Mouse (Mus musculus): ENCODE results near the gene Ffar1. TPM values are rescaled to one million over a fixed set of nuclear protein-coding genes. Genes with fewer than 3 reads are reported as not detected.

The Ffar1 gene
- total and polyA plus RNA-seq, 3 experiments, result 0.11 TPM; not detected in 2

DNA sequence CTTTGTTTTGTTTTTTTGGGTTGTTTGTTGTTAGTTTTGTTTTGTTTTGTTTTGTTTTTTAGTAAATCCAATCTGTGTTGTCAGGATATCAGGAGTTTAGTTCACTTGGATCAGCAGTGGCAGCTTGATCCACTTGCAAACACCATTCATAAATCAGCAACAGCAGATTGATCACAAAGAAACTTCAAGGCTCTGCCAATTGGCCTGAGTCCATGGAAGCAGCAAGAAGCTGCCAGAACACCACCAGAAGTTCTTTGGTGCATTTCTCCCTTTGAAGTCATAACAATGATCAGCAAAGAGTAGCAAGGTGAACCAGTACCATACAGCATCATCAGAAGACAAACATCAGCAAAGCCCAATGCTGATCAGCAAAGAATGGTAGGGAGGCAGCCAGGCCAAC lies 22.7 kb upstream of the Ffar1 start:
- DNase-seq (ENCODE audit: low spot score), result no peak
- Histone ChIP-seq H3K36me3 (replicated peaks) (no peaks in the 10 kb centered on the region), H3K27me3 (ENCODE audit: insufficient read depth, low read length) (no peaks in the 10 kb centered on the region), H3K9me3 (replicated peaks) (no peaks in the 10 kb centered on the region), H3K4me3 (ENCODE audit: low read depth, low read length) (no peak overlapping the region), H3K4me1 (ENCODE audit: insufficient read depth, low read depth, low read length) (no peaks in the 10 kb centered on the region)
- TF ChIP-seq GATA2 (IDR thresholded peaks at IDR 0.05; ENCODE audit: borderline replicate concordance, low read depth, low read length) (no peak), CTCF (IDR thresholded peaks at IDR 0.05; ENCODE audit: low read depth, low read length) (no peak), GATA1 (IDR thresholded peaks at IDR 0.05; ENCODE audit: borderline replicate concordance, low read length) (no peak), POLR2AphosphoS5 (IDR thresholded peaks at IDR 0.05; ENCODE audit: insufficient replicate concordance, low read depth, low read length) (no peak), TAL1 (conservative IDR thresholded peaks at IDR 0.05; ENCODE audit: low read depth, low read length) (no peak)
- no peak for ATAC-seq (ENCODE audit: extremely low read depth, insufficient number of reproducible peaks, low FRiP score, poor library complexity, severe bottlenecking)

DNA sequence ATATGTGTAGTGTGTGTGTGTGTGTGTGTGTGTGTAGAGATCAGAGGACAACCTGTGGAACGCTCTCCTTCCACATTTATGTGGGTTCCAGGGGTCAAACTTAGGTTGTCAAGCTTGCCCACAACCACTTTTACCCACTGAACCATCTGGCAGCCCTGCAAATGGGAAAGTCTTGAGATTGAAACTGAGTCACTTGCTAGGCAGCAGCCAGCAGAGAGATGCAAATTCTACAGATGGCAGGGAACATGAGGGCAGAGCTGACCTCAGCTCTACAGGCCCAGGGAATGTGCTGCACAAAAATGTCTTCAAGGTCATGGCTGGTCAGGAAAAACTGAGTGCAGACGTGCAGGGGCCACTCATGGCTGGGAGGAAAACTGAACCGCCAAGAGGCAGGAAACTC lies 20.0 kb upstream of the Ffar1 start:
- no peak overlapping the region for H3K4me3 ChIP-seq (ENCODE audit: low read depth, low read length)
- no peak for TF ChIP-seq GATA1 (IDR thresholded peaks at IDR 0.05; ENCODE audit: borderline replicate concordance, low read length)
- TF ChIP-seq TAL1 (conservative IDR thresholded peaks at IDR 0.05; ENCODE audit: low read depth, low read length), result no peak
- no peak for TF ChIP-seq GATA2 (IDR thresholded peaks at IDR 0.05; ENCODE audit: borderline replicate concordance, low read depth, low read length)
- TF ChIP-seq POLR2AphosphoS5 (IDR thresholded peaks at IDR 0.05; ENCODE audit: insufficient replicate concordance, low read depth, low read length), result no peak
- no peak for TF ChIP-seq CTCF (IDR thresholded peaks at IDR 0.05; ENCODE audit: low read depth, low read length)
- DNase-seq (ENCODE audit: low spot score), result no peak
- no peaks in the 10 kb centered on the region for H3K9me3 ChIP-seq (replicated peaks)
- ATAC-seq (ENCODE audit: extremely low read depth, insufficient number of reproducible peaks, low FRiP score, poor library complexity, severe bottlenecking), result no peak
- no peaks in the 10 kb centered on the region for H3K27me3 ChIP-seq (ENCODE audit: insufficient read depth, low read length)
- H3K36me3 ChIP-seq (replicated peaks), result no peaks in the 10 kb centered on the region
- no peaks in the 10 kb centered on the region for H3K4me1 ChIP-seq (ENCODE audit: insufficient read depth, low read depth, low read length)

DNA sequence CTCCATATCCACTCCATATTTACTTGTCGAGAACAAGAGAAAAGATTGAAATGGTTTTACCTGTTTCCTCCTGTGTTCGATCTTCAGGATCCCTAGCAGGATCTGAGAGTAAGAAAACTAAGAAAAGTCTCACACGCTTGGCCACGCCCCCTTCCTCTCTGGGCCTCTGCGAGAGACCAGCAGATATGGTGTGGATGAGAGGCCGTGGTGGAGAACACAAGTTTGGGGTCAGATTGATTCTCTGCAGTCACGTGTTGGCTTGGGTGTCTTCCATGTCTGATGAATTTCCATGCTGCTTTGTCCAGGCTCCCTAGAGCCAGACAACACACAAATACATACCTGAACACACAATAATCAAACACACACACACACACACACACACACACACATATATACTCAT lies 18.8 kb upstream of the Ffar1 start, which contains the start of gene Cd22:
Gene Cd22, minus strand, starts transcription at position 167 of the 400 bp plus-strand sequence.
- Histone ChIP-seq H3K4me3 (ENCODE audit: low read depth, low read length) (no peak within 1 kb of the TSS), H3K27me3 (ENCODE audit: insufficient read depth, low read length) (no peaks in the 10 kb centered on the region), H3K9me3 (replicated peaks) (no peaks in the 10 kb centered on the region), H3K36me3 (replicated peaks) (no peaks in the 10 kb centered on the region), H3K4me1 (ENCODE audit: insufficient read depth, low read depth, low read length) (no peaks in the 10 kb centered on the region)
- no peak for ATAC-seq (ENCODE audit: extremely low read depth, insufficient number of reproducible peaks, low FRiP score, poor library complexity, severe bottlenecking)
- TF ChIP-seq POLR2AphosphoS5 (IDR thresholded peaks at IDR 0.05; ENCODE audit: insufficient replicate concordance, low read depth, low read length), result no peak
- no peak for TF ChIP-seq CTCF (IDR thresholded peaks at IDR 0.05; ENCODE audit: low read depth, low read length)
- TF ChIP-seq GATA2 (IDR thresholded peaks at IDR 0.05; ENCODE audit: borderline replicate concordance, low read depth, low read length), result no peak
- TF ChIP-seq GATA1 (IDR thresholded peaks at IDR 0.05; ENCODE audit: borderline replicate concordance, low read length), result no peak
- no peak for TF ChIP-seq TAL1 (conservative IDR thresholded peaks at IDR 0.05; ENCODE audit: low read depth, low read length)
- DNase-seq (ENCODE audit: low spot score), result no peak

DNA sequence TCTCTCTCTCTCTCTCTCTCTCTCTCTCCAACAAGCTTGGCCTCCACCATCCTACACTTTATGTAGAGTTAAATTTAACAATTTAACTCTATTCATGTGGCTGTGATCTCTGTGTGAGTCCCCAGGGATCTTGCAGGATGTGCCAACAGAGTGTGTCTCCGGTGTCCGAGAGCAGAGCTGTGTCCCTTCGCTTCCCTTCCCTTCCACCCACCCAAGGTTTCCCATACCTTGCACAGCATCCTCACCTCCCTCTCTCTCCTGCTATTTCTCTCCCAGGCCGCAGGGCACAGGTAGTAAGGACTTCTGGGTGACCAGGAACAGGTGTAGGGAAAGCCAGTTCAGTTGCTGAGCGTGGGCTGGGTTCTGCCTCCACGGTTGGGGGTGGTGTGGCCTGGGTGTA lies 17.6 kb upstream of the Ffar1 start:
- no peaks in the 10 kb centered on the region for H3K27me3 ChIP-seq (ENCODE audit: insufficient read depth, low read length)
- H3K4me3 ChIP-seq (ENCODE audit: low read depth, low read length), result no peak overlapping the region
- DNase-seq (ENCODE audit: low spot score) (no peak), ATAC-seq (ENCODE audit: extremely low read depth, insufficient number of reproducible peaks, low FRiP score, poor library complexity, severe bottlenecking) (no peak)
- no peak for TF ChIP-seq POLR2AphosphoS5 (IDR thresholded peaks at IDR 0.05; ENCODE audit: insufficient replicate concordance, low read depth, low read length)
- no peaks in the 10 kb centered on the region for H3K4me1 ChIP-seq (ENCODE audit: insufficient read depth, low read depth, low read length)
- H3K36me3 ChIP-seq (replicated peaks), result no peaks in the 10 kb centered on the region
- H3K9me3 ChIP-seq (replicated peaks), result no peaks in the 10 kb centered on the region

DNA sequence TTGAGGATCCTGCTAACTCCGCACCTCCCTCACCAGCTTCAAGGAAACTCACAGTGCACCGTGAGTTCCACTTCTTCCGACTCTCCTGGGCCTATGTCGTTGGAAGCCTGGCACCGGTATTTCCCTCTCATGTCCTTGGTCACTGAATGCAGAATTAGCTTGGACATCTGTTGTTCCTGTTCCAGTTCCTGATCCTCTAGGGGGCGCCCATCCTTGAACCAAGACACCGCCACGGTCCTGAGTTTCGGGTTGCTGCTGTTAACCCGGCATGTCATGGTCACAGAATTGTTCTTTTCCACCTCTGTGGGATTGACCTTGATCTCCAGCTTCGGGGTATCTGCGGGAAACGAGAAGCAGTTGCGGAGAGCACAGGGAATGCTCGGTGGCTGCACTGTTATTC lies 11.7 kb upstream of the Ffar1 start:
- no peak for ATAC-seq (ENCODE audit: extremely low read depth, insufficient number of reproducible peaks, low FRiP score, poor library complexity, severe bottlenecking)
- peak; percentile 15 for DNase-seq (ENCODE audit: low spot score)
- no peaks in the 10 kb centered on the region for H3K36me3 ChIP-seq (replicated peaks)
- no peaks in the 10 kb centered on the region for H3K4me1 ChIP-seq (ENCODE audit: insufficient read depth, low read depth, low read length)
- TF ChIP-seq CTCF (IDR thresholded peaks at IDR 0.05; ENCODE audit: low read depth, low read length) (0 out of 2 replicates have a peak, but pooled peaks have one; percentile 17), POLR2AphosphoS5 (IDR thresholded peaks at IDR 0.05; ENCODE audit: insufficient replicate concordance, low read depth, low read length) (no peak)
- no peaks in the 10 kb centered on the region for H3K9me3 ChIP-seq (replicated peaks)
- H3K27me3 ChIP-seq (ENCODE audit: insufficient read depth, low read length), result peaks cover 4% of the 10 kb centered on the region; the same call in 1 of the 2 replicates
- no peak overlapping the region for H3K4me3 ChIP-seq (ENCODE audit: low read depth, low read length)

DNA sequence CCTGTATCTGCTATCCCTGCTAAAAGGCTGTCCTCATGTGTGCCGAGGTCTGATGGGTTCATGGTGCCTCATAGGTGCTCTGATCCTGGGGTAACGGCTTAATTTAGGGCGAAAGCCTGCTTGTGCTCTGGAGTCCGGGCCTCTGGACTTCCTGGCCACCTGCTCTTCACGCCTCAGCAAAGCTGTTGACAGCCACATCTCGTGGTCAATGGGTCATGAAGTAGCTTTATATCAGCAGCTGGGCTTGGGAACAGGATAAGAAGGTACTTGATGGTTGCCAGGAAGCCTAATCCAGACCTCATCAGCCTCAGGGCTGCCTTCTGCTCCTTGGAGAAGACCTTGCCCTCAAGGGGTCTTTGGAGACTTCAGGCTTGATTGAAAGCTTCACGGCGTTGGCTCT lies 2.0 kb upstream of the Ffar1 start:
- H3K36me3 ChIP-seq (replicated peaks), result no peaks in the 10 kb centered on the region
- peaks cover 7% of the 10 kb centered on the region for H3K4me1 ChIP-seq (ENCODE audit: insufficient read depth, low read depth, low read length)
- H3K27me3 ChIP-seq (ENCODE audit: insufficient read depth, low read length), result peaks cover 6% of the 10 kb centered on the region; the same call in 1 of the 2 replicates
- no peak overlapping the region for H3K4me3 ChIP-seq (ENCODE audit: low read depth, low read length)
- TF ChIP-seq GATA1 (IDR thresholded peaks at IDR 0.05; ENCODE audit: borderline replicate concordance, low read length) (no peak), CTCF (IDR thresholded peaks at IDR 0.05; ENCODE audit: low read depth, low read length) (no peak), POLR2AphosphoS5 (IDR thresholded peaks at IDR 0.05; ENCODE audit: insufficient replicate concordance, low read depth, low read length) (no peak), GATA2 (IDR thresholded peaks at IDR 0.05; ENCODE audit: borderline replicate concordance, low read depth, low read length) (no peak), TAL1 (conservative IDR thresholded peaks at IDR 0.05; ENCODE audit: low read depth, low read length) (no peak)
- ATAC-seq (ENCODE audit: extremely low read depth, insufficient number of reproducible peaks, low FRiP score, poor library complexity, severe bottlenecking), result no peak
- DNase-seq (ENCODE audit: low spot score), result no peak
- no peaks in the 10 kb centered on the region for H3K9me3 ChIP-seq (replicated peaks)

All from G1E (cell line).